Mouse (Mus musculus): ENCODE results near the gene Glipr1l1. TPM values are rescaled to one million over a fixed set of nuclear protein-coding genes. Genes with fewer than 3 reads are reported as not detected.
"Not testable (repeated sequence)": the region's sequence is repeated elsewhere in the genome, so short reads cannot be mapped to it uniquely, and the experiment has no call there.

Glipr1l1 gene
- polyA plus RNA-seq, 1 experiment from 2014 or later: not detected

GRCm38 (mm10) chr10:112105785-112106184 is 45.8 kb downstream of the Glipr1l1 start:
- WGBS: 7% methylated on average over 5 of the region's 5 CpGs
- H3K9ac ChIP-seq (replicated peaks; ENCODE audit: low read length); H3K27me3 ChIP-seq (ENCODE audit: insufficient read depth, low read length); H3K4me3 ChIP-seq (ENCODE audit: low read length); H3K4me1 ChIP-seq (ENCODE audit: insufficient read depth, low read length); ATAC-seq (ENCODE audit: low FRiP score, low TSS enrichment); H3K4me2 ChIP-seq (replicated peaks; ENCODE audit: low read depth, low read length); H3K36me3 ChIP-seq (ENCODE audit: insufficient read depth, low read length); H3K27ac ChIP-seq (ENCODE audit: low read length): not testable (repeated sequence)
- H3K9me3 ChIP-seq (ENCODE audit: low read length): peaks cover 11% of the 10 kb centered on the region

GRCm38 (mm10) chr10:112110401-112110800 is 50.4 kb downstream of the Glipr1l1 start:
- no peak overlapping the region for H3K4me3 ChIP-seq (ENCODE audit: low read length)
- WGBS: 89% methylated on average over 7 of the region's 7 CpGs
- H3K27ac ChIP-seq (ENCODE audit: low read length): no peak overlapping the region
- H3K4me1 ChIP-seq (ENCODE audit: insufficient read depth, low read length): no peaks in the 10 kb centered on the region
- no peak overlapping the region for H3K4me2 ChIP-seq (replicated peaks; ENCODE audit: low read depth, low read length)
- H3K36me3 ChIP-seq (ENCODE audit: insufficient read depth, low read length): no peaks in the 10 kb centered on the region
- H3K9ac ChIP-seq (replicated peaks; ENCODE audit: low read length): no peak overlapping the region
- H3K27me3 ChIP-seq (ENCODE audit: insufficient read depth, low read length): no peaks in the 10 kb centered on the region
- no peak for ATAC-seq (ENCODE audit: low FRiP score, low TSS enrichment)
- no peaks in the 10 kb centered on the region for H3K9me3 ChIP-seq (ENCODE audit: low read length)

- peak; percentile 89 for ATAC-seq (ENCODE audit: low FRiP score, low TSS enrichment)
- not testable (repeated sequence) for H3K4me2 ChIP-seq (replicated peaks; ENCODE audit: low read depth, low read length); H3K4me3 ChIP-seq (ENCODE audit: low read length); H3K27ac ChIP-seq (ENCODE audit: low read length); H3K9ac ChIP-seq (replicated peaks; ENCODE audit: low read length); H3K27me3 ChIP-seq (ENCODE audit: insufficient read depth, low read length); H3K36me3 ChIP-seq (ENCODE audit: insufficient read depth, low read length); H3K9me3 ChIP-seq (ENCODE audit: low read length); H3K4me1 ChIP-seq (ENCODE audit: insufficient read depth, low read length)
- WGBS: 31% methylated on average over 2 of the region's 2 CpGs
These were observed 65.1 kb downstream of the Glipr1l1 start for GRCm38 (mm10) chr10:112125090-112125489.

DNA sequence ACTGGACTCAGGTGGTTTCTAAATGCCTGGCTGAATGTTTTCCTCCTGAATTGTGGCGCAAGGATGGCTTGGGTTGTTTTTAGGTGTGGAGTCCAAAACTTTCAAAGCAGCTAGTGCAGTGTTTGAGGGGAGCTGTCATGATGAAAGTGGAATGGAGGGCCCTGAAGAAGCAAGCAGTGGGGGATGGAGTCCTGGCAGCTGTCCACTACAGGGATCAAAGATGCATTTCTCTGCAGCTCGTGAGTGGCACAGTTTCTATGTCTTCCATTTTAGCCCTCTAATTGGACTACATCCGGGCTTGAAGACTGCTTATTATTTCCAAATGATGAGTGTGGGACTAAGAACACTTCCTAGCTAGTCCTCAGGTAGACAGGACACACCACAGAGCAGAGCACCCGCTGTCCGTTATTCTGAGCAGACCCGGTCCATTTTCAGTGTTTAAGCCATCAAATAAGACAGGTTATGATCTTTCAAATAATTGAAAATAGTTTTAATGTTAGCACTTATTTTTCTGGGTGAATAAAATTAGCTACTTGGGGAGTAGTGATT is 67.8 kb downstream of the Glipr1l1 start:
- not testable (repeated sequence) for H3K27me3 ChIP-seq (ENCODE audit: insufficient read depth, low read length); H3K4me2 ChIP-seq (replicated peaks; ENCODE audit: low read depth, low read length); H3K9me3 ChIP-seq (ENCODE audit: low read length); H3K27ac ChIP-seq (ENCODE audit: low read length); H3K4me1 ChIP-seq (ENCODE audit: insufficient read depth, low read length); H3K36me3 ChIP-seq (ENCODE audit: insufficient read depth, low read length); H3K9ac ChIP-seq (replicated peaks; ENCODE audit: low read length); ATAC-seq (ENCODE audit: low FRiP score, low TSS enrichment); H3K4me3 ChIP-seq (ENCODE audit: low read length)
- WGBS: 71% methylated on average over 6 of the region's 6 CpGs

Other genes starting within 250 kb of the Glipr1l1 start
- 48.7 and 49.2 TPM in 2 replicates for gene Krr1, start 87.5 kb upstream of the Glipr1l1 start, polyA plus RNA-seq (2015; fragmentation: Nextera tagmentation; extraction: Ambion mirVana)
- gene Glipr1, start 57.6 kb upstream of the Glipr1l1 start, polyA plus RNA-seq (2015; fragmentation: Nextera tagmentation; extraction: Ambion mirVana): 1.4 and 2.7 TPM in 2 replicates
- gene Glipr1l2, start 23.2 kb downstream of the Glipr1l1 start, polyA plus RNA-seq (2015; fragmentation: Nextera tagmentation; extraction: Ambion mirVana): not detected in 2 replicates
- gene Glipr1l3, start 100.1 kb downstream of the Glipr1l1 start, polyA plus RNA-seq (2015; fragmentation: Nextera tagmentation; extraction: Ambion mirVana): not detected in 2 replicates
- gene Caps2, start 103.4 kb downstream of the Glipr1l1 start, polyA plus RNA-seq (2015; fragmentation: Nextera tagmentation; extraction: Ambion mirVana): 0.40 and 0.58 TPM in 2 replicates
- 5.8 and 6.7 TPM in 2 replicates for gene Kcnc2, start 210.9 kb downstream of the Glipr1l1 start, polyA plus RNA-seq (2015; fragmentation: Nextera tagmentation; extraction: Ambion mirVana)

Data from kidney, embryonic 16.5 days (tissue).